ENCODE assay signal across 22 mouse cellular contexts in the genomic region with DNA sequence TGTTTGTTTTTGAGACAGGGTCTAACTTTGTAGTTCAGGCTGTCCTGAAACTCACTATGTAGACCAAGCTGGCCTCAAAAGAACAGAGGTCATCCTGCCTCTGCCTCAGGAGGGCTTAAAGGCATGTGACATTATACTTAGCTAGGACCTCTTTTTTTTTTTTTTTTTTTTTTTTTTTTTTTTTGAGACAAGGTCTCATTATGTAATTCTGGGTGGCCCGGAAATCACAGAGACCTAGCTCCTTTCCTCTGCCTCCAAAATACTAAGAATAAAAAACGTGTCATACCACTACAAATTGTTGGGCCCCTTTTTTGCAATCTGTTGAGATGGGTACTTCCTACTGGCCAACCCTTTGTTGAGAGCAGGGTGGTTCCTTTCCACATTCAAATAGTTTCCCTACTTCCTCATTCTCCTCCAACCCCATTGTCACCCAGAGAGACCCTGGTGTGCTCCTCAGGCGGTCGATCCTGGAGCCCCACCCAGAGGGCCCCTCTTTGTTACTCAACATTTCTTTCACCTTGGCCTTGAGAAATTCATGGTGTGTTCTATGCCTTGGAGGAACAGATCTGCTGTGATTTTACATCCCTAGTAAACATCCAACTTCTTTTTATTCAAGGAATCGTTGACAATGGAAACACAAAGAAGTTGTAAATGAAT. TPM values are rescaled to one million over a fixed set of nuclear protein-coding genes. Genes with fewer than 3 reads are reported as not detected.
DNase-seq lines count a peak whose midpoint lies in the region; ATAC-seq lines count a peak whose summit lies in the region.
"Had no signal": no experiment of that assay in that cellular context is flagged by ENCODE, and none has a peak within 500 bp of the region (broad histone marks: within the 10 kb centered on the region; RNA-seq: fewer than 3 reads in every experiment).

No protein-coding gene starts in this region.

- peak; percentile 21 to 42 for DNase-seq in spleen, postnatal 36 days (ENCODE audit: low spot score in 2 of 2)
- no peak for DNase-seq in spleen, postnatal 14 days (ENCODE audit: low spot score in 2 of 2)
- DNase-seq in ZHBTc4 (ENCODE audit: low read depth, low spot score) = peak; percentile 98
- no peak for DNase-seq in embryo, embryonic 10.5 days (ENCODE audit: low spot score)
- no peak for DNase-seq in gastrocnemius, adult 8-10 months (ENCODE audit: low spot score in 2 of 2)
- DNase-seq: adrenal gland, postnatal 14 days; cerebellum, adult 9-10 months; kidney, postnatal 25 days; layer of hippocampus, adult 9-11 months; liver, embryonic 13.5 days; lung, adult 2 months; lung, postnatal 14 days; right cerebral cortex, adult 18-20 months; right cerebral cortex, postnatal 4 days; thymus, adult 2 months; thymus, postnatal 4 days had no signal

- peak; percentile 99 for ATAC-seq in megakaryocyte progenitor cell, adult 5-6 weeks (replicated peaks; ENCODE audit: poor library complexity)
- no peak for ATAC-seq in megakaryocyte-erythroid progenitor cell, adult 5-6 weeks (replicated peaks; ENCODE audit: low FRiP score, low TSS enrichment, poor library complexity, severe bottlenecking)
- ATAC-seq: activated CD4-positive, CD25-positive, alpha-beta regulatory T cell, adult 4 months; intestine, postnatal 0 days; midbrain, embryonic 15.5 days; Patski had no signal

RNA-seq across cellular contexts. Expression of gene Jarid2, which starts 7.3 kb away (rescaled TPM):
- 31.8 and 40.3 TPM in 2 replicates for total RNA-seq in megakaryocyte progenitor cell, adult 5-6 weeks (2015)
- 32.5 and 50.2 TPM in 2 replicates for total RNA-seq in megakaryocyte progenitor cell, adult 5-6 weeks (2017)
- total RNA-seq in megakaryocyte-erythroid progenitor cell, adult 5-6 weeks (2014; fragmentation: Nextera tagmentation) = 32.7 and 37.0 TPM in 2 replicates
- total RNA-seq in megakaryocyte-erythroid progenitor cell, adult 5-6 weeks (2017) = 28.1 and 31.7 TPM in 2 replicates
- 10 to 100 TPM; 19.1 to 26.3 (median 21.0) TPM for total RNA-seq in gastrocnemius, adult 8-10 months (2022)

Comparison
In these comparisons a context has a peak if more than half of its experiments do, and no peak if none do; other contexts are left out.
1. DNase-seq: peak in spleen, postnatal 36 days (2 of 2) and ZHBTc4 (single experiment); none in spleen, postnatal 14 days (0 of 2), embryo, embryonic 10.5 days (single experiment) and gastrocnemius, adult 8-10 months (0 of 2).